Mouse (Mus musculus) heart, embryonic 16.5 days (tissue): ENCODE results near the gene Egfr. TPM values are rescaled to one million over a fixed set of nuclear protein-coding genes. Genes with fewer than 3 reads are reported as not detected.

Experiments used
- ATAC-seq: fragments of 200-750 bp; cut with Nextera tagmentation; replicated peaks from 2 replicates; pipeline ENCODE4 v1.8.0; 2017; ENCODE audit warnings: moderate number of reproducible peaks; ENCODE audit not compliant: insufficient read depth, low FRiP score; ENCODE audit errors: extremely low read depth
- H3K27ac ChIP-seq: fragments of 300-500 bp; sonication (generic); 2 replicates; pipeline ENCODE4 v1.5.1; 2014; ENCODE audit warnings: mild to moderate bottlenecking, low read length, control low read depth, moderate library complexity
- H3K27me3 ChIP-seq: fragments of 300-500 bp; sonication (generic); 2 replicates; pipeline ENCODE4 v1.6.1; 2014; ENCODE audit warnings: low read length, mixed read lengths; ENCODE audit not compliant: control insufficient read depth, insufficient read depth
- H3K36me3 ChIP-seq: fragments of 300-500 bp; sonication (generic); 2 replicates; pipeline ENCODE4 v1.6.1; 2014; ENCODE audit not compliant: control insufficient read depth, insufficient read depth
- H3K4me1 ChIP-seq: fragments of 300-500 bp; sonication (generic); 2 replicates; pipeline ENCODE4 v1.6.1; 2014; ENCODE audit warnings: low read length, mixed read lengths; ENCODE audit not compliant: control insufficient read depth, insufficient read depth
- H3K4me2 ChIP-seq: fragments of 300-500 bp; sonication (generic); 2 replicates; pipeline ENCODE4 v1.6.1; 2014; ENCODE audit warnings: low read depth, mild to moderate bottlenecking, control low read depth, low read length
- H3K4me3 ChIP-seq: fragments of 300-500 bp; sonication (generic); 2 replicates; pipeline ENCODE4 v1.5.1; 2014; ENCODE audit warnings: mild to moderate bottlenecking, control low read depth, low read length
- H3K9ac ChIP-seq: fragments of 300-500 bp; sonication (generic); 2 replicates; pipeline ENCODE4 v1.6.1; 2014; ENCODE audit warnings: low read length, control low read depth
- H3K9me3 ChIP-seq: fragments of 300-500 bp; sonication (generic); replicated peaks from 2 replicates; pipeline ENCODE4 v1.6.1; 2016; ENCODE audit warnings: low read length; ENCODE audit not compliant: control insufficient read depth
- WGBS: fragments of 180-500 bp; shearing (Covaris S2); extraction: QIAGEN DNeasy Blood & Tissue Kit; methylation state at CpG from one replicate; pipeline ENCODE4 v1.1.7; 2014; 5-methylcytosine and 5-hydroxymethylcytosine counted together
- polyA plus RNA-seq: library from polyadenylated mRNA; unstranded; fragments of >200 nt; fragmentation: Nextera tagmentation; extraction: Ambion mirVana; gene quantifications from 2 replicates; pipeline ENCODE4 v1.2.1, GENCODE M21; 2015

The Egfr gene
- 3.3 and 5.3 TPM in 2 replicates for polyA plus RNA-seq

GRCm38 (mm10) chr11:16752007-16752348 is at the start of gene Egfr:
Egfr (plus strand) TSS chr11:16752203.
- H3K27ac ChIP-seq = peak within 1 kb of the TSS; percentile 35; the same call in 1 of the 2 replicates
- ATAC-seq = peak; percentile 91
- peak within 1 kb of the TSS; percentile 79 for H3K4me2 ChIP-seq
- no peaks in the 10 kb centered on the region for H3K36me3 ChIP-seq
- H3K9me3 ChIP-seq = no peaks in the 10 kb centered on the region
- peaks cover 35% of the 10 kb centered on the region for H3K27me3 ChIP-seq
- H3K9ac ChIP-seq = peak within 1 kb of the TSS; percentile 73
- WGBS = under 1% methylated on average over 21 of the region's 21 CpGs
- peaks cover 5% of the 10 kb centered on the region; the same call in 1 of the 2 replicates for H3K4me1 ChIP-seq
- H3K4me3 ChIP-seq = peak within 1 kb of the TSS; percentile 76

- Histone ChIP-seq H3K4me1 (no peaks in the 10 kb centered on the region), H3K27me3 (no peaks in the 10 kb centered on the region), H3K36me3 (no peaks in the 10 kb centered on the region), H3K9me3 (no peaks in the 10 kb centered on the region), H3K27ac (no peak overlapping the region), H3K4me3 (no peak overlapping the region), H3K4me2 (no peak overlapping the region), H3K9ac (no peak overlapping the region)
- ATAC-seq = no peak
- 85% methylated on average over 3 of the region's 3 CpGs for WGBS
Measured at GRCm38 (mm10) chr11:16703221-16703620, 48.8 kb upstream of the Egfr start.

- Histone ChIP-seq H3K36me3 (no peaks in the 10 kb centered on the region), H3K4me2 (no peak overlapping the region), H3K4me3 (no peak overlapping the region), H3K4me1 (no peaks in the 10 kb centered on the region), H3K27me3 (no peaks in the 10 kb centered on the region), H3K9ac (no peak overlapping the region), H3K27ac (no peak overlapping the region), H3K9me3 (no peaks in the 10 kb centered on the region)
- WGBS = 22% methylated on average over 1 of the region's 1 CpGs
- ATAC-seq = no peak
Measured at GRCm38 (mm10) chr11:16735083-16735644, 16.8 kb upstream of the Egfr start.

- no peaks in the 10 kb centered on the region for H3K36me3 ChIP-seq
- H3K4me3 ChIP-seq = no peak overlapping the region
- H3K9me3 ChIP-seq = no peaks in the 10 kb centered on the region
- 66% methylated on average over 2 of the region's 2 CpGs for WGBS
- no peak for ATAC-seq
- no peaks in the 10 kb centered on the region for H3K4me1 ChIP-seq
- no peaks in the 10 kb centered on the region for H3K27me3 ChIP-seq
- no peak overlapping the region for H3K4me2 ChIP-seq
- no peak overlapping the region for H3K27ac ChIP-seq
- H3K9ac ChIP-seq = no peak overlapping the region
Measured at GRCm38 (mm10) chr11:16737323-16737722, 14.7 kb upstream of the Egfr start.

GRCm38 (mm10) chr11:16738691-16739090 is 13.3 kb upstream of the Egfr start:
- H3K9ac ChIP-seq = no peak overlapping the region
- no peak overlapping the region for H3K27ac ChIP-seq
- H3K4me3 ChIP-seq = no peak overlapping the region
- H3K27me3 ChIP-seq = no peaks in the 10 kb centered on the region
- H3K4me2 ChIP-seq = no peak overlapping the region
- H3K36me3 ChIP-seq = no peaks in the 10 kb centered on the region
- ATAC-seq = no peak
- no peaks in the 10 kb centered on the region for H3K9me3 ChIP-seq
- no peaks in the 10 kb centered on the region for H3K4me1 ChIP-seq
- 64% methylated on average over 2 of the region's 2 CpGs for WGBS

- H3K9ac ChIP-seq = no peak overlapping the region
- no peak overlapping the region for H3K27ac ChIP-seq
- no peak overlapping the region for H3K4me2 ChIP-seq
- no peaks in the 10 kb centered on the region for H3K4me1 ChIP-seq
- no peaks in the 10 kb centered on the region for H3K36me3 ChIP-seq
- no peaks in the 10 kb centered on the region for H3K27me3 ChIP-seq
- no peaks in the 10 kb centered on the region for H3K9me3 ChIP-seq
- no peak for ATAC-seq
- no peak overlapping the region for H3K4me3 ChIP-seq
- WGBS = 53% methylated on average over 3 of the region's 3 CpGs
Measured at GRCm38 (mm10) chr11:16739155-16739554, 12.8 kb upstream of the Egfr start.

GRCm38 (mm10) chr11:16740691-16741611 is 11.1 kb upstream of the Egfr start:
- no peak for ATAC-seq
- Histone ChIP-seq H3K9ac (no peak overlapping the region), H3K4me1 (no peaks in the 10 kb centered on the region), H3K4me2 (no peak overlapping the region), H3K9me3 (no peaks in the 10 kb centered on the region), H3K27me3 (no peaks in the 10 kb centered on the region), H3K4me3 (no peak overlapping the region), H3K27ac (no peak overlapping the region), H3K36me3 (no peaks in the 10 kb centered on the region)
- WGBS = 68% methylated on average over 10 of the region's 10 CpGs

GRCm38 (mm10) chr11:16742251-16742650 is 9.8 kb upstream of the Egfr start:
- no peak overlapping the region for H3K9ac ChIP-seq
- H3K27ac ChIP-seq = no peak overlapping the region
- no peak overlapping the region for H3K4me3 ChIP-seq
- 84% methylated on average over 4 of the region's 4 CpGs for WGBS
- H3K4me2 ChIP-seq = no peak overlapping the region
- no peaks in the 10 kb centered on the region for H3K27me3 ChIP-seq
- no peak for ATAC-seq
- H3K4me1 ChIP-seq = no peaks in the 10 kb centered on the region
- no peaks in the 10 kb centered on the region for H3K9me3 ChIP-seq
- no peaks in the 10 kb centered on the region for H3K36me3 ChIP-seq

GRCm38 (mm10) chr11:16742821-16743220 is 9.2 kb upstream of the Egfr start:
- ATAC-seq = no peak
- no peaks in the 10 kb centered on the region for H3K9me3 ChIP-seq
- no peaks in the 10 kb centered on the region for H3K4me1 ChIP-seq
- no peaks in the 10 kb centered on the region for H3K27me3 ChIP-seq
- H3K36me3 ChIP-seq = no peaks in the 10 kb centered on the region
- H3K4me2 ChIP-seq = no peak overlapping the region
- H3K27ac ChIP-seq = no peak overlapping the region
- H3K9ac ChIP-seq = no peak overlapping the region
- no peak overlapping the region for H3K4me3 ChIP-seq
- WGBS = 85% methylated on average over 2 of the region's 2 CpGs
